Mouse (Mus musculus) CD4-positive, CD25-positive, alpha-beta regulatory T cell, adult 9 weeks (primary cell): ENCODE measurements around the gene Tbx2. TPM values are rescaled to one million over a fixed set of nuclear protein-coding genes. Genes with fewer than 3 reads are reported as not detected.

Experiments used
- polyA plus RNA-seq: library from polyadenylated mRNA; unstranded; fragments of 100-300 nt; shearing (Covaris generic); gene quantifications from one replicate; pipeline ENCODE4 v1.2.1, GENCODE M21; 2017

Gene Tbx2
- 0.10 TPM for polyA plus RNA-seq

GRCm38 (mm10) chr11:85832231-85832924 lies at the start of gene Tbx2:
Tbx2 (plus strand) TSS chr11:85832551.

GRCm38 (mm10) chr11:85850233-85850632 lies 17.9 kb downstream of the Tbx2 start, which contains the start of gene Gm11444:
Gm11444 (minus strand) TSS chr11:85850333.

GRCm38 (mm10) chr11:85885665-85886428 lies 53.5 kb downstream of the Tbx2 start, which contains the start of gene Tbx4:
Tbx4 (plus strand) TSS chr11:85886422.

Other genes with a start within 250 kb of the Tbx2 start
- gene Gm11444, start 17.8 kb downstream of the Tbx2 start, polyA plus RNA-seq = not detected
- not detected for gene Tbx4, start 53.9 kb downstream of the Tbx2 start, polyA plus RNA-seq